Mouse (Mus musculus) liver, adult 2 months (tissue): ENCODE measurements around the gene Slc37a4.
A peak's percentile ranks its signal among the peaks of the same experiment; 100 is the strongest.

Experiments used
- CTCF ChIP-seq: fragments of 200-500 bp; IDR thresholded peaks from 2 replicates; pipeline ENCODE4 v1.5.1; 2011; ENCODE audit warnings: low read depth, low read length, control low read depth
- POLR2A ChIP-seq: fragments of 200-500 bp; IDR thresholded peaks from 2 replicates; pipeline ENCODE4 v1.6.1; 2011; ENCODE audit warnings: low read length, control low read depth; ENCODE audit not compliant: insufficient read depth; ENCODE audit errors: extremely low read depth

- peak; percentile 86 for TF ChIP-seq CTCF
- no peak for TF ChIP-seq POLR2A
Observed at GRCm38 (mm10) chr9:44389273-44389672, 7.4 kb upstream of the Slc37a4 start.
